Mouse (Mus musculus): Measurements from ENCODE around the gene Ruvbl2.
"Not testable (repeated sequence)": the region's sequence is repeated elsewhere in the genome, so short reads cannot be mapped to it uniquely, and the experiment has no call there.

Ruvbl2 gene

DNA sequence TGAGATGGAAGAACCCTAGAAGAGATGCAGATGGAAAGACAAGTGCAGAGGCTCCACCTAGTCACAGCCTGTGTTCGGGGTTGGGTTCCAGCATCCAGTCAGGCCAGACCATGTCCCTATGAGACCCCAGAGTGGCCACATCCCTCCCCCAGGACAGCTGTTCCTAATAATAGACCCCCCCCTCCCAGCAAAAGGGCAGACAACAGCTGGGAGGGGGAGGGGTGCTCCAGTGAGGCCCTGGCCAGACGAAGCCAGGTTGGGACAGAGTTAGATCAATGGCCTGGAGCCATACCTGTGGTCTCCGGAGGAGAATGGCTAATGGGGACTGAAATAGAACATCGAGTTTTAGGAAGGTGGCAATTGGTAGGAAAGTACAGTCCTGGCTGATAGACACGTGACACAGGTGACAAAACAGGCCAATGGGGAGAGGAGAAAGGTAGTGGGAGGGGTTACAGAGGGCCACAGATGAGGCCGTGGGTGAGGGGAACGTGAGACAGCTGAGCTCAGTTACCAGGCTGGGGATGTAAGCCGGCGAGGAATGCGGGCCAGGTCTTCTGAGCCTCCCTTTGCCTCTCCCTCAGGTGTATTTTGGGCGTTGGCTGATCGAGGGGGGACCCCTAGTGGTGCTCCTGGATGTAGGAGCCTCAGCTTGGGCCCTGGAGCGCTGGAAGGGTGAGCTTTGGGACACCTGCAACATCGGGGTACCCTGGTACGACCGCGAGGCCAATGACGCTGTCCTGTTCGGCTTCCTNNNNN, at the start of gene Ruvbl2:
TSS of gene Ruvbl2 (minus strand) at position 576 of the 756 bp plus-strand sequence.
- DNase-seq (ENCODE audit: low read depth) = no peak

DNA sequence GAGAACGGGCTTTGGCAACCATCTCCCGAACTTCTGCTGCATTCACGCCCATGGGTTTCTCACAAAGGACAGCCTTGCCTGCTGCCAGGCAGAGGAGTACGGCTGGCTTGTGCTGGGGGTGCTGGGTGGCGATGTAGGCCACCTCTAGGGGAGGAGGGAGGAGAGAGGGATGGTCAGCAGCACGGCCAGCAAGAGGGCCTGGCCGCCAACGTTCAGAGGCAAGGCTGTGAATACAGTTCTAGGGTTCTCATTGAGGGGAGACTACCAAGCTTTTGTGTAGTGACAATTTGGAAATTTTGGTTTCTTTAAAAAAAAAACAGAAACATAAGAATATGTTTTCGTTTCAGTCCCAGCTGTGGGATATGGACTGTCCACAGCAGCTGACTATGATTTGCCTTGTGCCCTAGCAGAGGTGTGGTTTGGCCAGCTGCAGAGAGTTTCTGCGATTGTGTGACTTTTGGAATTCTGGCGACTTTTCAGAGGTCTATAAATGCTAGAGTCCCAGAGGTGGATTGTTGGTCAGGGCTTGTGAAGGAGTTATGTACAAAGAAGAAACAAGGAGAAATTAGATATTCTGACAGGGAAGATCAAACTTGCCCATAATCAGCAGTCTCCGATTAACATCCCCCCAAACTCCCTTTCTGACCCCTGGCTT, 49.0 kb upstream of the Ruvbl2 start, which contains the start of gene Gm45808:
TSS of gene Gm45808 (minus strand) at position 51 of the 655 bp plus-strand sequence.
- DNase-seq (ENCODE audit: low read depth) = no peak

DNA sequence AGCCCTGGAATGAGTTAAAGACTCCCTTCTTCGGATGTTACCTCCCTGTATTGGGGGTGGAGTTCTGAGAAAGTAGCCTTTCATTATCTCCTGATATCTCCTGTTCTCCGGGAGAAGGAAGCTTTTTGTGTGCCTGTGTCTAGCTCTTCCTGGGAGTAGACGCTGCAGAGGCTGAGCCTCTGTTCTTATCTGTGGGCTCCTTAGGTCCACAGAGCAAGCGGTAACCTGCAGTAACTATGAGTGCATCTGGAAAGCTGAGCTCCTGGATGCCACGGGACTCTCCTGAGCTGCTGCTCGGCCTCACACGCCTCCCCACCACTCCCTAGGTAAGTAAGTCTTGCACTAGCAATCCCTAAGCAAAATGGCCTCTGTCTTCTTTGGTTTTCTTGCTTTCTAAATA, 48.3 kb upstream of the Ruvbl2 start:
- DNase-seq (ENCODE audit: low read depth) = no peak

GRCm38 (mm10) chr7:45484985-45485384, 47.1 kb upstream of the Ruvbl2 start:
- not testable (repeated sequence) for DNase-seq (ENCODE audit: low read depth)

DNA sequence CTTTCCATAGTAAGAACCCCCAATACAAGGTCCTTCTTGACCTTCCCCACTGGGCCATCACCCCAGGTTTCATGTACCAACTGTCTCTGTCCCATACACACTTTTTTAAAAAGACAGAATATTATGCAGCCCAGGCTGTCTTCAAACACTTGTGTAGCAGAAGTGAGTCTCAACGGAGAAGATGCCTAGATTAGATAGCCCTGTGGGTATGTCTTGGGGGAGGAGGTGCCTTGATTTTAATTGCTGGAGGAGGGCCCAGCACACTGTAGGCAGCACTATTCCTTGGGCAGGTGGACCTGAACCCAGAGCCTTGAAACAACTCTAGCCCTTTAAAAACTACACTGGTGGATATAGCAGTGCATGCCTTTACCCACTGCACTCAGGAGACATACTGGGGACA, 44.3 kb upstream of the Ruvbl2 start:
- DNase-seq (ENCODE audit: low read depth) = no peak

- DNase-seq (ENCODE audit: low read depth) = peak; percentile 79
These were observed 43.6 kb upstream of the Ruvbl2 start, which contains the start of gene Tulp2 for GRCm38 (mm10) chr7:45481374-45481927. TSS of gene Tulp2 (plus strand) at chr7:45481877.

DNA sequence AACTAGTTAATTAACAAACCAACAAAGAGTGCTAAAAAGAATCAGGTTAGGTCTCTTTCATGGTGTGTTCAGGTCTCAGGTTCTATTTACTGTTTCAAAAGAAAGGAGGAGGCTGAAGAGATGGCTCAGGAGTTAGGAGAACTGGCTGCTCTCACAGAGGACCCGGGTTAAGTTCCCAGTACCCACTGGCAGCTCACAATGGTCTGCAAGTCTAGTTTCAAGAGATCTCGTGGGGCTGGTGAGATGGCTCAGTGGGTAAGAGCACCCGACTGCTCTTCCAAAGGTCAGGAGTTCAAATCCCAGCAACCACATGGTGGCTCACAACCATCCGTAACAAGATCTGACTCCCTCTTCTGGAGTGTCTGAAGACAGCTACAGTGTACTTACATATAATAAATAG, 42.4 kb upstream of the Ruvbl2 start:
- DNase-seq (ENCODE audit: low read depth) = not testable (repeated sequence)

DNA sequence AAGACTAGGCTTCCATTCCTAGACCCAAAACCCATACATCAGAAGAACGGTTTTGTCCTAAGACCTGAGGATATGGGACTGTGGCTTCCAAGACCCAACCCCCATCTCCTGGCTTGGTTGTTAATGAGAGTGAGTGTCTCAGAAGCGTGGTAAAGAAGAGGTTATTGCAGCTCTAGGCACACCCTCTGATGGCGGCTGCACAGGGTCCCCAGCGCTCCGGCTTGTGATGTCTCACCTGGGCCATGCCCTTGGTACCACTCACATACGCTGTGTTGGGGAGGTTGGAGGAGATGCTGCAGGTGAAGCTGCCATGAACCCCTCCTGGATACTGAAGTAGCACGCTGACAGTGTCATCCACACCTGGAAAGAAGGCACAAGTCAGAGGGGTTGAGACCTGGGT, 40.9 kb upstream of the Ruvbl2 start:
- DNase-seq (ENCODE audit: low read depth) = no peak

DNA sequence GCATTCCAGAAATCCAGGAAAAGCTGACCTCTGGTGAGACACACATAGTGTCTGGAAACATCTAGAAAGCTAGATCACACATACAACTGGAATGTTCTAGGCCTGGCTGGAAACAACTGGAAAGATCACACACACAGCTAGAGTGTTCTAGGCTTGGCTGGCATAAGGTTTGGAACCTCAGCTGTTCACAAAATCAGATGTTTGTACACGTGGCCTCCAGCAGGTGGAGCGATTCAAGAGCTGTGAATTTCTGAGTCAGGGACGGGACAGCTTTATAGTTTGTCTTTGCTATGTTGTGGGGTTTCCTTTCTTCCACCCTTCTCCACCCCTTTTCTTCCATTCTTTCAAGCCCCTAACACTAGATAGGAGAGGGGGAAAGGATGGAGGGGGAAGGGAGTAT, 39.1 kb upstream of the Ruvbl2 start:
- peak; percentile 83 for DNase-seq (ENCODE audit: low read depth)

DNA sequence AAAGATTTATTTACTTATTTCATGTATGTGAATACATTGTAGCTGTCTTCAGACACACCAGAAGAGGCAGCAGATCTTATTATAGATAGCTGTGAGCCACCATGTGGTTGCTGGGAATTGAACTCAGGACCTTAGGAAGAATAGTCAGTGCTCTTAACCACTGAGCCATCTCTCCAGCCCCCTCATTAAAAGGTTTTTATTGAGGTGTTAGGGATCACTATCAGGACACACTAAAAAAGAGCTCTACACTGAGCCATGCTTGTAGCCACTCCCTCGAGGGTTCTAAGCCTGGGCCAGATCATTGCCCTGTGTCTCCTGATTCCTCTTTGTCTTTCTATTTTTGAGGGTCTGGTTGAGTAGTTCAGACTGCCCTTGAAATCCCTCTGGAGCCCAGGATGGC, 38.6 kb upstream of the Ruvbl2 start:
- no peak for DNase-seq (ENCODE audit: low read depth)

DNA sequence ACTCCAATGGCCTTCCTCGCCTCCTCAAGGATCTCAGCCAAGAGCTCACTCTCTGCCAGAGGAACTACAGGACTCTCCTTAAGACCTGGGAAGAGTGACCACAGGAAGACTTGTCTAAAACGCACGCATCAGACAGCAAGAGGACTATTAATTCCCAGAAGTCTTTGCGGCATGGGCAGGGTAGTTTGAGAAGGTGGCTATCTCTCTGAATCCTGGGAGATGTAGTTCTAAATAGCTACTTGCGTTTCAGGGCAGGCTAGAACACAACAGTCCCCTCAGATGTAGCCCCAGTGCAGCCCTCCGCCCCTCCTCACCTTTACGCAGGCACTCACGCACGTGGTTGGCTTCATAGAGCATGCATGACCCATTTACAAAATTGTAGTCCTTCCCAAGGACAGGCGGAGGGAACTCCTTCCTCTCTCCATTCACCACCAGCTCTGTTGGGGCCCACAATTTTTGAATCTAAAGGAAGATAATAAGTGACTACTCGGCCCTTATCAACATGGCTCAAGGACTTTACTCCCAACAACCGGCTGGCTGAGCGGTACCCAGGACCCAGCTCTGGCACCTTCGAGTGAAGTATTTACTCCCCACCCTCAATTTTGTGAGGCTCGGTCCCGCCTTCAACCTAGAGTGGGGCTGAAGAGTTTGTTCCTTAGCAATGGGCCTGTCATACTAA, 37.5 kb upstream of the Ruvbl2 start:
- DNase-seq (ENCODE audit: low read depth) = no peak

DNA sequence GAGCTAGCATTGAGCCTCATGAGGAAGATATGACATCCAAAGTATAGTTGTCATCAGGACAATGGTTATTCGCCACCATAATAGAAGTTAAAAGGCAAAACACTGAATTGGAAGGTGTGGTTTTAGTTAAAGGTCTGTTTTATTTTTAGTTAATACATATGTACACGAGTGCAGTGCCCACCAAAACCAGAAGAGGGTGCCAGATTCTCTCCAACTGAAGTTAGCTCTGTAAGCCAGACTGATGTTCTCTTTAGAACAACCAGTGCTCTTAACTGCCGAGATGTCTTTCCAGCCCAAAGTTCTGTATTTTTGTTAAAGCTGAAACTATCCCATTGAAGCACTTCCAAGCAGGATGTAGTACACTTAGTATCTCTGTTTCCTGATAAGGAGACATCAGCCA, 33.0 kb upstream of the Ruvbl2 start:
- DNase-seq (ENCODE audit: low read depth) = peak; percentile 88

GRCm38 (mm10) chr7:45467090-45467670, 29.3 kb upstream of the Ruvbl2 start:
- no peak for DNase-seq (ENCODE audit: low read depth)

DNA sequence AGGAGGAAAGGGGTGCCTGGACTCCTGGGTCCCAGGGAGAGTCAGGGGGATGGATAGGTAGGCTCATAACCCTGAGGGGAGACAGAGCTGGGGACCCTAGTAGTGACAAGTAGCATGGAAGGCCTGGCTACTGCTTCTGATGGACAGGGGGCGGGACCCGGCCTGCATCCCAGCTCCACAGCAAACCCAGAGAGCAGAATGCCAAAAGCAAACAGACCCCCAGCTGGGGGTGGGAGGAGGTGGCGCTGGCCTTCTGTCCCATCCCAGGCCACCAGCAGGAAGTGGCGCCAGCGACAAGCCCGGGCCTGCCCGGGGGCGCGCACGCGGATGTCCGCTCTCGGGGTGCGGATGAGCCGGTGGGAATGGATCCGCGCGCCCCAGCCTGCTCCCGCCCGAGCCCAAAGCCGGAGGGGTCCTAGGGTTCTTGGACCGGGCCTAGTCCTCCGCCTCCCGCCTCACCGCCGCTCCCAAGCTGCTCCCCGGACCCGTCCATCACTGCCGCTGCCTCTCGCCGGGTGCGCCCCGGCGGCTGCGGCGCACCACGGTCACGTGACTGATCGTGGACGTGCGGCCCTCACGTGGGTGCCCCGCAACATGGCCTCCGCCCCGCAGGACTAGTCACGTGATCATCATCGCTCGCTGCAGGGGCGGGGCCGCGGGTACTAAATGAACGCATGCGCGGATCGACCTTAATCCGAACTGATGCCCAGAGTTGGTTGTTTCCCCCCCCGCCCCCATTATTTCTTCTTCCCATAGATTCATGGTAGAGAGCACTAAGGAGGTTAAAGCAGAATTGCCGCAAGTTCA, 28.6 kb upstream of the Ruvbl2 start, which contains the start of gene Bax:
TSS of gene Bax (minus strand) at position 616 of the 807 bp plus-strand sequence.
- DNase-seq (ENCODE audit: low read depth) = peak; percentile 97

GRCm38 (mm10) chr7:45465549-45465948, 27.7 kb upstream of the Ruvbl2 start:
- DNase-seq (ENCODE audit: low read depth) = no peak

GRCm38 (mm10) chr7:45465112-45465511, 27.2 kb upstream of the Ruvbl2 start:
- no peak for DNase-seq (ENCODE audit: low read depth)

GRCm38 (mm10) chr7:45463987-45464778, 26.3 kb upstream of the Ruvbl2 start:
- DNase-seq (ENCODE audit: low read depth) = no peak

DNA sequence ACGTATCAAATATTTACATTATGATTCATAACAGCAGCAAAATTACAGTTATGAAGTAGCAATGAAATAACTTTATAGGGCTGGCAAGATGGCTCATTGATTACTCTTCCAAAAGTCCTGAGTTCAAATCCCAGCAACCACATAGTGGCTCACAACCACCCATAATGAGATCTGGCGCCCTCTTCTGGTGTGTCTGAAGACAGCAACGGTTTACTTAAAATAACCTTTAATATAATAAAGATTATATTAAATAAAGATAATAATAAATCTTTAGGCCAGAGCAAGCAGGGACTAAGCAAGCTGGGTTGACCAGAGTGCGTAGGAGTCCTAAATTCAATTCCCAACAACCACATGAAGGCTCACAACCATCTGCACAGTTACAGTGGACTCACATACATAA, 25.0 kb upstream of the Ruvbl2 start:
- not testable (repeated sequence) for DNase-seq (ENCODE audit: low read depth)

- DNase-seq (ENCODE audit: low read depth) = no peak
These were observed 24.4 kb upstream of the Ruvbl2 start for GRCm38 (mm10) chr7:45462325-45462724.

DNA sequence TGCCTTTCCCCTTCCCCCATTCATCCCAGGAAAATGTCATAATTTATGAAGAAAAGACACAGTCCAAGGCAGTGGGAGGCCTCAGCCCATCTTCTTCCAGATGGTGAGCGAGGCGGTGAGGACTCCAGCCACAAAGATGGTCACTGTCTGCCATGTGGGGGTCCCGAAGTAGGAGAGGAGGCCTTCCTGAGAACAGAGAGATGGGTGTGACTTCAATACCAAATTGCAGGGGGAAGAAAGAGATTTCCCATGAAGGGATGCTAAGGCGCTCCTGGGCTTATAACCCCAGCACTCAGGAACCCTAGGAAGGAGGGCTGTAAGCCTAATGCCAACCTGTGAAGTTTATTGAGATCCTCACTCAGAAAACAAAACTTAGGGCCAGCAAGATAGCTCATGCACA, 23.9 kb upstream of the Ruvbl2 start:
- no peak for DNase-seq (ENCODE audit: low read depth)
